Mouse (Mus musculus) thymus, adult 2 months (tissue): ENCODE results near the gene Fam206a. TPM values are rescaled to one million over a fixed set of nuclear protein-coding genes. Genes with fewer than 3 reads are reported as not detected.

ENCODE experiments used
- DNase-seq: peaks from one replicate; pipeline ENCODE4 v3.0.0; 2021
- H3K27ac ChIP-seq: fragments of 200-500 bp; 2 replicates; pipeline ENCODE4 v1.5.1; 2012; ENCODE audit warnings: low read length, control low read depth; ENCODE audit not compliant: control insufficient read depth, insufficient read depth
- H3K27me3 ChIP-seq: fragments of 200-500 bp; 2 replicates; pipeline ENCODE4 v1.6.1; 2012; ENCODE audit warnings: mild to moderate bottlenecking, low read length, moderate library complexity, mixed read lengths; ENCODE audit not compliant: control insufficient read depth, insufficient read depth
- H3K36me3 ChIP-seq: fragments of 200-500 bp; 2 replicates; pipeline ENCODE4 v1.6.1; 2012; ENCODE audit warnings: mild to moderate bottlenecking, low read length, moderate library complexity; ENCODE audit not compliant: control insufficient read depth, insufficient read depth
- H3K4me1 ChIP-seq: fragments of 200-500 bp; replicated peaks from 2 replicates; pipeline ENCODE4 v1.6.1; 2012; ENCODE audit warnings: low read length; ENCODE audit not compliant: control insufficient read depth, insufficient read depth
- H3K4me3 ChIP-seq: fragments of 200-500 bp; 2 replicates; pipeline ENCODE4 v1.5.1; 2012; ENCODE audit warnings: mild to moderate bottlenecking, low read length, control low read depth, moderate library complexity; ENCODE audit not compliant: control insufficient read depth, insufficient read depth
- CTCF ChIP-seq: fragments of 200-500 bp; IDR thresholded peaks from 2 replicates; pipeline ENCODE4 v1.5.1; 2012; ENCODE audit warnings: mild to moderate bottlenecking, control low read depth, low read length, moderate library complexity, borderline replicate concordance; ENCODE audit not compliant: control insufficient read depth, poor library complexity, insufficient read depth; ENCODE audit errors: extremely low read depth
- POLR2A ChIP-seq: fragments of 200-500 bp; IDR thresholded peaks from 2 replicates; pipeline ENCODE4 v1.6.1; 2012; ENCODE audit warnings: mild to moderate bottlenecking, low read length, control low read depth, moderate library complexity; ENCODE audit not compliant: control insufficient read depth, poor library complexity, insufficient read depth; ENCODE audit errors: extremely low read depth
- WGBS: fragments of 180-500 bp; shearing (Covaris S2); methylation state at CpG from one replicate; pipeline ENCODE4 v1.1.7; 2018; 5-methylcytosine and 5-hydroxymethylcytosine counted together
- polyA plus RNA-seq: library from polyadenylated mRNA; depleted of rRNA; stranded (reverse); fragments of >200 nt; gene quantifications from 2 replicates; pipeline ENCODE4 v1.2.3, GENCODE M21; 2012

Gene Fam206a
- polyA plus RNA-seq, 1 experiment = 6.6 TPM

DNA sequence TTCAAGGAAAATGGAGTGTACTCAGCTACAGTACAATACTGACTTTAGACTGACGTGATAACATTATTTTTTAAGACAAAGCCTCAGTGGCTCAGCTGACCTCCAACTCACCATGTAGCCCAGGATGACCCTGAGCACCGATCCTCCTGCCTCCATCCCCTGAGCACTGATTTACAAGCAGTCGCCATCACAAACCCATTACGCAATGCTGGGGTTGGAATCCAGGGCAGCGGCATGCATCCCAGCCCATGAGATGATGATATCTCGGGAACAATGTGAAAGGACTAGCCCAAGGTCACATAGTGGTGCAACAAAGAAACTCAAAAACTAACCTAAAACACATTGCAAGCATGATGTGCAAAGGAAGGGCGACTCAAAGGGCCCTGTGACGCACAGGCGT lies 22.1 kb downstream of the Fam206a start:
- Histone ChIP-seq H3K4me3 (no peak overlapping the region), H3K4me1 (no peaks in the 10 kb centered on the region), H3K27me3 (no peaks in the 10 kb centered on the region), H3K36me3 (no peaks in the 10 kb centered on the region), H3K27ac (no peak overlapping the region)
- DNase-seq = no peak
- 98% methylated on average over 9 of the region's 9 CpGs for WGBS
- no peak for TF ChIP-seq POLR2A
- no peak for TF ChIP-seq CTCF

DNA sequence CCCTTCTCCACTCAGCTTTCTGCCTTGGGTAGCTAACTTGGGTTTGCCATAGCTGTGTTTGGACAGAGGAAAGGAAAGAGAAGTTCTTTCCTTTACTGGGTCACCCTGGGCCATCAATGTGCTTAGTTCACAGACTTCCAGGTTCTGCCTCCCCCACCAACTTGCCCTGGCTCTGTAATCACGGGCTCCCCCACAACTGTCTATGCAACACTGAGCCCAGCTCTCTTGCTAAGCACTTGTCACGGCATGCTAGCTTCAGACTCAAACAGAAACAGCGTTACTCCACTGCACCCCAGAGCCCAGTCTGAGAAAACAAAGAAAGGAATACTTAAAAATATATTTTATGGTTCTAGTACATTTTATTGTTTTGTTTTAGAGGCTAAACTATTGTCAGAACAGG lies 26.8 kb downstream of the Fam206a start:
- TF ChIP-seq CTCF (no peak), POLR2A (no peak)
- Histone ChIP-seq H3K27me3 (no peaks in the 10 kb centered on the region), H3K4me3 (no peak overlapping the region), H3K4me1 (peaks cover 2% of the 10 kb centered on the region; the same call in 1 of the 2 replicates), H3K36me3 (no peaks in the 10 kb centered on the region), H3K27ac (no peak overlapping the region)
- WGBS = 90% methylated on average over 3 of the region's 3 CpGs
- no peak for DNase-seq

DNA sequence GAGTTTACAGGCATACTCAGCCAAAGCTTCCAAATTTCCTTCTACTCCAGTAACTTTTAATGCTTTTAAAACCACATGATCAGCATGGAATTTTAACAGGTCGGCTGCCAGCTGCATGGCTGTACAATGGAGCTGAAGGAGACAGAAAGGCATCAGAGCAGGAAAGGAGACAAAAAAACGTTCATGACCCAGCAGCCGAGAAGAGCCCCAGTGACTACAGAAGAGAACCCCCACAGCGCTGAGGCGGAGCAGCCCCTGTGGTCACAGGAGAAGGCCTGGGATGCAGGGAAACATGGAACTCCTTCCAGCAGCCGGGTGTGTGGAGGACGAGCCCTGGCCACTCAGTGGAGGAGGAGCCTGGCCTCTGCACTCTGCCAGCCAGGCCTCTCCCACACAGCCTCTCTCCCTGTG lies 27.4 kb downstream of the Fam206a start:
- H3K4me1 ChIP-seq = peaks cover 2% of the 10 kb centered on the region; the same call in 1 of the 2 replicates
- H3K27me3 ChIP-seq = no peaks in the 10 kb centered on the region
- 89% methylated on average over 7 of the region's 7 CpGs for WGBS
- TF ChIP-seq CTCF (no peak), POLR2A (no peak)
- no peaks in the 10 kb centered on the region for H3K36me3 ChIP-seq
- no peak overlapping the region for H3K4me3 ChIP-seq
- no peak overlapping the region for H3K27ac ChIP-seq
- DNase-seq = no peak

DNA sequence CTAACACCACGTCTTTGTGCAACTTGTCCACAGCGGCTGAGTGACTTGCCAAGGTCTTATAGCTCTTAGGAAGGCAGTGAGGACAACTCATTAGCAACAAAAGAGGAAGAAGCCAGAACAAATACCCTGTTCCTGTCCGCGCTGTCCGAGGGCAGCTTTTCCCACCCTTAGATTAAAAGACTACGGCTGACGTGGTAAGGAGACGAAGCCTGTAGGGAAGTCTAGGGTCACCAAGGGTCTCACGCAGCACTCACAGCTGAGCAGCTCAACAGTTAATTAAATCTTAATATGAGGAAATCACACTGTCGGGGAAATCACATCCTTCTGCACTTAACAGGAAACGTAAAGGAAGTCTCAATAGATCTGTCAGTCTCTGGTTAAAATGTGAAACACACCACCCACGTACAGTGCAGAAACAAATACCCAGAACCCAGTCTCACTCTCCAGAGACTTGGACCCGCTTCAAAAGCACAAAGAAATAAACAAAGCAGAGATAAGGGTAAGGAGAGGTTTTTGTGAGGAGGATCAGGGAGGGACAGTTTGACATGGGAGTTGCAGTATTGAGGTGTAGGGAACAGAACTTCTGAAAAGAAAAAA lies 29.0 kb downstream of the Fam206a start:
- Histone ChIP-seq H3K36me3 (no peaks in the 10 kb centered on the region), H3K27ac (no peak overlapping the region), H3K27me3 (no peaks in the 10 kb centered on the region), H3K4me3 (no peak overlapping the region), H3K4me1 (peaks cover 2% of the 10 kb centered on the region; the same call in 1 of the 2 replicates)
- TF ChIP-seq CTCF (no peak), POLR2A (no peak)
- WGBS = 50% methylated on average over 13 of the region's 13 CpGs
- no peak for DNase-seq

DNA sequence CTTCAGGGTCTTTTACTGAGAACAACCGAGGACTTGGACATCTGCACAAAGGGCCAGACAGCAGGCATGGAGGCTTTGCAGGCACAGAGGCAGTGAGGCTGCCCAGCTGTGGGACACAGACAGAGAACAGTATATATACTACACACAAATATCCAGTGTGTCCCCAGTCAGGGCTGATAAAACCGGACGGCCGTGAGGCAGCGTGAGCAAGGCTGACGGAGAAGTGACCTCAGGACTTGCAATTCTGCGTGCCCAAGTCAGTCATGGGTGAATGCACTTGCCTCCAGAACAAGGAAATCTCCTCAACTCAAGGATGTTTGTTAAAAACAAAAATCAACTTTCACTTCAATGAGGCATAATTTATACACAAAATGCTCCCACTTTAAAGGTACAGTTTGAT lies 29.9 kb downstream of the Fam206a start:
- TF ChIP-seq POLR2A (no peak), CTCF (no peak)
- Histone ChIP-seq H3K4me3 (no peak overlapping the region), H3K27ac (no peak overlapping the region), H3K4me1 (peaks cover 2% of the 10 kb centered on the region; the same call in 1 of the 2 replicates), H3K36me3 (no peaks in the 10 kb centered on the region), H3K27me3 (no peaks in the 10 kb centered on the region)
- DNase-seq = no peak
- WGBS = 96% methylated on average over 7 of the region's 7 CpGs

DNA sequence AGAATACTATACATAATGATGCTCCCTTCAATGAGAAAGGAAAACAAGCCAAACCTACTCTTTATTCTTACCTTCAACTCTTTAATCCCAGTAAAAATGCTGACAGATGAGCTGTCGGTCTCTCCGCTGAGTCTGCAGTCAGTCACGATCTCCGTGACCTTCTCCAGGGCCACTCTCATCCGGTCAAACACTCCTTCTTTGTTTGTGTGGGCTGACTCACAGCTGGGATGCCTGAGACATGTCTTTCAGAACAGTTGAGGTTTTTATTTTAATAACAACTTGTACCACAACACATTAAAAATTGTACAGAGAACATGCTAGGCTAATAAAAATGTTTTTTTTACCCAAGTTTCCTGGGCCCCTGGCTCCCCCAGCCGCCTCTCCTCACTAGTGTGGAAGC lies 35.5 kb downstream of the Fam206a start:
- H3K27ac ChIP-seq = no peak overlapping the region

DNA sequence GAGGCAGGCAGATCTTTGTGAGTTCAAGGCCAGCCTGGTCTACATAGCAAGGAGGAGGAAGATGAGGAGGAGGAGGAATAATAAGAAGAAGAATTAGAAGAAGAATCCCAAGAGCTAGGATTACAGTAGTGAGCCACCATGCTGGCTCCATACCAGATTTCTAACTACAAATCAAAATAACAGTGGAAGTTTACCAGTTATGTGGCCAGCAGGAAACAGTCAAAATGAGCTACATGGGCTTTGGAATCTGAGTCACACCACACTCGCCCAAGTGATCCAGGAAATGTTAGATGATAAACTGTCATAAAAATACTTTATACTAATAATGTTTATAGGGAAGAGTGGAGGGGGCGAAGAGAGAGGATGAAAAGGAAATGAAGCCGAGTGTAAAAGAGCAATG lies 38.2 kb downstream of the Fam206a start:
- H3K36me3 ChIP-seq = no peaks in the 10 kb centered on the region
- TF ChIP-seq POLR2A (no peak), CTCF (no peak)
- H3K4me3 ChIP-seq = no peak overlapping the region
- WGBS = 93% methylated on average over 3 of the region's 3 CpGs
- H3K27me3 ChIP-seq = no peaks in the 10 kb centered on the region
- H3K27ac ChIP-seq = no peak overlapping the region
- DNase-seq = no peak
- H3K4me1 ChIP-seq = no peaks in the 10 kb centered on the region

More for the DNA sequence above, 35.5 kb downstream of the Fam206a start:
- Histone ChIP-seq H3K4me1 (no peaks in the 10 kb centered on the region), H3K36me3 (no peaks in the 10 kb centered on the region), H3K27me3 (no peaks in the 10 kb centered on the region), H3K4me3 (no peak overlapping the region)
- TF ChIP-seq POLR2A = no peak
- DNase-seq = no peak
- WGBS = 96% methylated on average over 6 of the region's 6 CpGs
